Mouse (Mus musculus) frontal cortex, postnatal 36 days (tissue): ENCODE data around the gene Shroom3.

Experiments used
- DNase-seq, 2 experiments: peaks; one replicate each; pipeline ENCODE4 v3.0.0; 2022; ENCODE audit warnings: low spot score in 2 of 2

Gene Shroom3

DNA sequence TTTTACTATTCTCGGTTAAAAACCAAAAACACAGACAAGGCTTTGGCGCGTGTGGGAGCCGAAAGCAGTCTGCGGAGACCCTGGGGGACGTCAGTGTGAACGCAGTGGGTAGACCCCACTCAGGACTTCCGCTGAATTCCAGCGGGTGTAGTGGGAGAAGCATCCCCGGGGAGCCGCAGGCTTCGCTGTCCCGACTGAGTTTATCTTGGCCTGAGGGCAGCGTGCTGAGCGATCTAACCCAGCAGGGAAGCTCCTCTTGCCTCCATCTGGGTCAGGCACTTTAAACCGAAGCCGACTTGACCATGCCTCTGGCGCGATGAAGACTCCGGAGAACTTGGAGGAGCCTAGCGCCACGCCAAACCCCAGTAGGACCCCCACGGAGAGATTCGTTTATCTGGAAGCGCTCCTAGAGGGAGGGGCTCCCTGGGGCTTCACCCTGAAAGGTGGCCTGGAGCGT is at the start of gene Shroom3:
Gene Shroom3, plus strand, starts transcription at position 85 of the 457 bp plus-strand sequence.
- DNase-seq: no peak

DNA sequence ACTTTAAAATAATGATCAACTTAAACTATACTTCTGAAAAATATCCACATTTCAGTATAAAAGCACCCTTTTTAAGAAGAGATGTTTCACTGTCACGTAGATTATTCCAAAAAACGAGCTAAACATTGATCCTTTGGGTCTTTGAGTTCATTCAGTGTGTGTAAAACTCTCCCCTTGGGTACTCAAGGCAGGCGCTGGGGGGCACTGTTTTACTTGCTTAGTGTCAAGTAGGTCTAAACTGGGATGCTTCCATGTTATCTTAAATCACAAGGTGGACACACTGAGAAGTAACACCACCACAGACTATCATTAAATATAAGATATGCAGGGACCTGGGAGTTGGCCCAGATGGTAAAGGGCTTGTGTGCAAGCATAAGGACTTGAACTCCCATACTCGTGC is 49.7 kb upstream of the Shroom3 start:
- DNase-seq: no peak

DNA sequence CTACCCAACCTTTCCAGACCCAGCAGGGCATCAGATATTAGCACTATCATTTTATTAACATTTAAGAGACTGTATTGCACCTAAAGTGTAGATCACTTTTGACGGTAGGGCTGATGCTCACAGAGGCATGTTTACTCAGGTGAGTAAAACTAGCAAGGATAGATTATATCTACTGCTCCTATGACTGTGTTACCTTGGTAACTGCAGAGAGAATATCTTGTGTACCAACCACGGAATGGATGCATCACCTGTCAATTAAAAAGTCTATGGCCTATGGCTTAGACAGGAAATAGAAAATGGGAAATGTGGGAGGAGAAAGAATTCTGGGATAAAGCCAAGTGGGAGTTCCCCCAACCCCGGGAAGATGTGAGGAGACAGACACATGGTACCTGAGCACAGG is 48.3 kb upstream of the Shroom3 start:
- DNase-seq: no peak

DNA sequence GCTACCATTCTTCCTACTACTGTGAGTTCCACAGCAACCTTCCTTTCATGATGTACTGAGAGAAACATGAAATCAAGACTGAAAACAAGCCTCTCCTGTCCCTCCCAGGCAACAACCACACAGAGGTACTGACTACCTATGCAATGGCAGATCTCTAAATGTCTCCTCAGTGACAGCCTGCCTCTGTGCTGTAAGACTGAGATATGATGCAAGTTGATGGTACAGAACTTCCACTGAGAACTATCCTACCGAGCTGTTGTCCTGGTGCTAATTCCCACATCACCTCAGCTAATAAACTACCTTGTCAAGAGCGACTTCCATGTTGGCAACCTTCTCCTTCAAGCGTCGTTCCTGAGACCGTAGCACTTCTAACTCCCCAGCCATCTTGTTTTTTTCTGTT is 47.3 kb upstream of the Shroom3 start:
- DNase-seq: no peak

DNA sequence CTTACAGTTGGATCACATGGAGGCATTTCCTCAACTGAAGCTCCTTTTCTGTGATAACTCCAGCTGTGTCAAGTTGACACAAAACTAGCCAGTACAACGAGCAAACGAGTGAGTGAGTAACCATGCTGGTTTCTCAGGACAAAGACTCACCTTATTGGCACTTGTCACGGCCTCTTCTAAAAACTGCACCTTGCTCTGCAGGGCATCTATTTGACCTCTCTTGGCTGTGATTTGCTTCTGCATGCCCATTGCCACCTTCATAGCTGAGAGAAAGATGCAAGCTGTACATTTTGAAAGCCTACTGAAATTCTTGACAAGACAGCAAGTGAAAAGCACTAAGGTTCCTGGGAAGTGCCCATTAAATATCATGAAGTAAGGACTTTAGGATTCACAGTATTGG is 42.4 kb upstream of the Shroom3 start:
- DNase-seq: no peak

DNA sequence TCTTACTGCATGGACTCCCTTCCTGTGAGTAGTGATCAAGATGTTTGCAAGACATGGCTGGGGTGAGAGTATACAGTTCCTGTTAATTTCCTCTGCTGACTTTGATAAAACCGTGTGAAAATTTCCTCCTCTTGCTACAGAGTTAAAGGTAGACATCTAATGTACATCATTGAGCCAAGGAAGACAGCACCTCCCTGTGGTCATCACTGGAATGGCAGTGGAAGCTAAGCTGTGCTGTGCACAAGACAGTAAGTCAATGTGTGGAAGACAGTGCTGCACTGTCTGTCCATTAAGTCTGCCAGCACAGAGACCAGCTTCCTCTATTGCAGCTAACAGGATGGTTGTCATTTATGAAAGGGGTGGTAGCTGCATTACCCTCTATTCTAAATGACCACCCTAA is 27.0 kb upstream of the Shroom3 start:
- DNase-seq: peak; percentile 74 to 86

DNA sequence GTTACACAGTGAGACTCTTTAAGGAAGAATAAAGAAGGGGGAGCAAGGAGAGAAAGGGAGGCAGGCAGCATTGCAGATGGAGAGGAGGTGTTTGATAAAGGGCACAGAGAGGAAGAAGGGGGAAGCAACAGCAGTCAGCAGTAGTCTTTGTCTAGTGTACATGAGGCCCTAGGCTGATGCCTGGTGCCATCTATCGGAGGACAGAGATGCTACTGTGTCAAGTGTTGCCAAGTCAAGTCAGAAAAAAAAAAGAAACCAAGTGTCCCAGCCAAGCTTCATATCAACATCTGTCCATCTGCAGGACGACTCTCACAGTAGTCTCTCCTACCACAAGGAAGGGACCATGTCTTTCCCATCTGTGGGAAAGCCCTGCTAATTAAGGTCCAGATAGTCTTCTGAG is 18.9 kb upstream of the Shroom3 start:
- DNase-seq: no peak

DNA sequence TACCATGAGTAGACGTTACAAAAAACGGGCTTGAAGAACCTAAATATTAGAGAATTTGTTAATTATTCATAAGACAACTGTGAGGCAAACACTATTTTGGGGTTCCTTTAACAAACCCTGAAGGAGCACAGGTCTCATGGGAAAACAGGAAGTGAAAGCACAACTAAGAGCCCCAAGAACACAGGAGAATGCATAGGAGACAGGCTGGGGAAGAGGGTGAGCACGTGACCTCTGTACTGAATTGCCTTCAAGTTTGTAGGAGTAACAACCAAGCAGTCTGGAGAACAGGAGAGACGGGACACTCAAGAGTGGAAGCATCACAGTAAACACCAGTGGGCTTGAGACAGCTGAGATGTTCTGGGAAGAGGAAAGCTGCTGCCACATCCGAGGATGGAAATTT is 16.4 kb upstream of the Shroom3 start:
- no peak for DNase-seq

DNA sequence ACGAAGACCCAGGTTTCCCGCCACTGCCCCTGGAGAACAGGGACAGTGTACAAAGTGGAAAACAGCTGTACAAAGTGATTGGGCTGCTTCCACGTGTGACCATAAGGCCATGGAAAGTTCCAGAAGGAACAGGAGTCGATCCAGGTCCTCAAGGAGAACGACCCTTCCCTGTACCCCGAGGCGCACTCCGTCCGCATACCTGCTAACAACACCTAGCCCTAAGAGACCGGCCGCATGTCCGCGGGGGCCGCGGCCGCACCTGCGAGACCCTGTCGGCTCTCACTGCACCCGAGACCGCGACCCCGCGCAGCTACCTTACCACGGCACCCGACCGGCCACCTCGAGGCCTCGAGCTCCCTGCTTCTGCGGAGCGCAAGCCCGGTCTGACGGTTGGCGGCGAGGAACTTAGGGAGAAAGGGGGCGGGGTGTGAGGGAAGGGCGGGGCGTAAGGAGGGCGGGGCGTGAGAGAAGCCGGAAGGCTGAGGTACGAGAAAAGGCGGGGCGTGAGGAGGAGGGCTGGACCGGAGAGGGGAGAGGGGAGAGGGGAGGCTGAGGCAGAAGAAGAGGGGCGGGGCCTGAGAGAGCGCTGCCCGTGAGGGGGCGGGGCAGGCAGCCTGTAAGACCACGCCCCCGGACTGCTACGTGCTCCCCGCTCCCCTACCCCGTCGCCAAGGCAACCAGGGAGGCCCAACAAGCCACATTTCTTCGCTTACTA is 8.2 kb upstream of the Shroom3 start, which contains the start of gene Ccdc158:
Gene Ccdc158, minus strand, starts transcription at position 413 of the 715 bp plus-strand sequence.
- DNase-seq: peak; percentile 45 to 48

DNA sequence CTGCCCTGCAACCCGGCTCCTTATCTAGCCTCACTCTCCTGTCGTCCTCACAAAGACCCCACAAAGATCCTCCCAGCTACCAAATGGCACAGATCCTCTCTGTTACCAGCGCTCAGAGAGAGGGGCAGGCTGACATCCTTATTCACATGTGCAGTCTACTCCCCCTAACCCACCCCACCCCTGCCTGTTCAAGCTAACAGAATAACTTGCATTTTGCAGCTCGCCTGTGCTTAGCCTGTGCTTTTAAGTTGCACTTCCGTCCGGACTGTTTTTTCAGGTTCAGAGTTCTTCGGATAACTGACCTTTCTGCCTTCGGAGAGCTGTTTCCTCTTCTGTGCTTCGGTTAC is 7.7 kb upstream of the Shroom3 start:
- DNase-seq: no peak

DNA sequence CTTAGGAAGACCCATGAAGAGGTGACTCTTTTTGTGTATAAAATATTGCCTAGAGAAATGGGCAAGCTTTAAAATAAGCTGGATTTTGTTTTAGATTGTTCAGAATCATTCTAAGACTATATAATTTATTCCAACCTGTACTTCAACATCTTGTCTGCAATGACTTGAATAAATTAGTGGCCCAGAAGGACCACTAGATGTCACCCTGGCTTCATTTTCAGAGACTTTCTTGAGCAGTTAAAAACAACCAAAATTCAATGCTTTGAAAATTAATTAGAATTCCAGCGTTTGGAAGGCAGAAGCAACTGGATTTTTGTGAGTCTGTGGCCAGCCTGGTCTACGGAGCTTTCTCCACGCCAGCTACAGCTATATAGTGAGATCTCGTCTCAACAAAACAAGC is 3.8 kb upstream of the Shroom3 start:
- peak in 1 of 2 experiments; percentile 71 for DNase-seq

DNA sequence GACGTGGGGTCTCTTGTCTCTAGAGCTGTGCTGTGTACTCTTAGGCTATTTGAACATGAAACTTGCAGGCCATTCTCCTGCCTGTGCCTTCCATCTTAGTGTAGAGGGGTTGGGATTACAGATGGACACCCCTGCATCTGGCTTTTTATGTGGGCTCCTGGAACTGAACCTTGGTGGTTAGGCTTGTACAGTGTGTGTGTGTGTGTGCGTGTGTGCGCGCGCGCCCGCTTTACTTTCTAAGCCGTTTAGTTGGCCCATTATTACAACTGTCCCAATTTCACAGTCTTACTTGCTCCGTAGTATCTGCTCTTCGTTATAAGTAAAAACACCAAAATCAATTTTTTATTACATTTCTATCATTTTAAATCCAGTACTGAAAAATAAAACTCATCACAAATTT is 1.4 kb upstream of the Shroom3 start:
- no peak for DNase-seq

DNA sequence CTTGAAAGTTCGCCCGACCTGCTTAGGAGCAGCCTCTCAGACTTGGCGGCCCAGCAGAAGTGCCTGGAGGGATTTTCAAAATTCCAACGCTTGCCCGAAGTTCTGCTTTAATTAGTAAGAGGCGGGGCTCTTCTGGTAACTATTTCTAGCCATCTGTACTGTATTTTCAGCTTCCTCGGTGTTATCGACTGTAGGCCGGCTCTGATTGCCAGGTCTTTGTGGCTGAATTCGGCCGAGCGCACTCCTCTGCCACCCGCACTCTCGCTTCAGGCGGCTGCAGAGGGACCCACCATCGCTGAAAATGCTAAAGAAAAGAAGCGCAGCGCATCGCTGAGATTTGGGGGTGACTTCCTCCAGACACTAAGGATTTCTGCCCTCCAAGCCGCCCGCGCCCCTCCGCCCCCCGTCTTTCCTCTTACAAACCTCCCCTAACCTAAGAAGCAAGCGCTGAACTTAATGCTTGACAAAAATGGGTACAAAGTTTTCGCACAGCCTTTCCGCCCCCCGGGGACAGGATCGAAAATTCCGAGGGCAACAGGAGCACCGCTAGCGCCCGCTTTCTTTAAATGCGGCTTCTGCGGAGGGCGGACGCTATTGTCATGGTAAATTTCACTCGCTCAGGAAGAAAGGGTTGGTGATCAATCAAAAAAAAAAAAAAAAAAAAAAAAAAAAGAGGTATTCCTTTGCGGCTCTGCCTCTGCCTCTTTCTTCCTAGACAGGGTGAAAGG is 450 bp upstream of the Shroom3 start:
- no peak for DNase-seq

DNA sequence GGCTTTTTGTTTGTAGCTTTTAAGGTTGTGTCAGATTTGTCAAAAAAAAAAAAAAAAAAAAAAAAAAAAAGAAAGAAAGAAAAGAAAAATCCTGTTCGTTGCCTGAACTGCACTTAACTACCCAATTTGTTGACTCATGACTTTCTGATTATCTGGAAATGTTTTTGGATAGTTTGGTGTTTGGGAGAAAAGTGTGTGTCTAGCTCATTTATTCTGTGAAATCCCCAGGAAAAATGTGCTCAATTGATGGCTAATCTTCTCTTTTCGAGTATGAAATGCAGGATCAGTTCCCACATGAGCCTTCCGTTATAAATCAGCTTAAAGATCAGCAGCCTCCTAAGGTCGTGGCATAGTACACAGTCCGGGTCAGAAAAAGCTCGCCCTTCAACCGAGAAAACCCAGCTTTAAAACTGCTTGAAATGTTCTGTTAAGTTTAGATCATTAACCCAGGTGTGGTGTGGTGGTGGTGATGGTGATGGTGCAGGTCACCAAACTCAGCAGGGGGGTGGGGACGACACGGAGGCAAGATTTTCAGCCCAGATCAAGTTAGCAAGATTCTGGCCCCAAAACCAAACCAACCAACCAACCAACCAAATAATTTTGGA is 738 bp downstream of the Shroom3 start:
- no peak for DNase-seq

DNA sequence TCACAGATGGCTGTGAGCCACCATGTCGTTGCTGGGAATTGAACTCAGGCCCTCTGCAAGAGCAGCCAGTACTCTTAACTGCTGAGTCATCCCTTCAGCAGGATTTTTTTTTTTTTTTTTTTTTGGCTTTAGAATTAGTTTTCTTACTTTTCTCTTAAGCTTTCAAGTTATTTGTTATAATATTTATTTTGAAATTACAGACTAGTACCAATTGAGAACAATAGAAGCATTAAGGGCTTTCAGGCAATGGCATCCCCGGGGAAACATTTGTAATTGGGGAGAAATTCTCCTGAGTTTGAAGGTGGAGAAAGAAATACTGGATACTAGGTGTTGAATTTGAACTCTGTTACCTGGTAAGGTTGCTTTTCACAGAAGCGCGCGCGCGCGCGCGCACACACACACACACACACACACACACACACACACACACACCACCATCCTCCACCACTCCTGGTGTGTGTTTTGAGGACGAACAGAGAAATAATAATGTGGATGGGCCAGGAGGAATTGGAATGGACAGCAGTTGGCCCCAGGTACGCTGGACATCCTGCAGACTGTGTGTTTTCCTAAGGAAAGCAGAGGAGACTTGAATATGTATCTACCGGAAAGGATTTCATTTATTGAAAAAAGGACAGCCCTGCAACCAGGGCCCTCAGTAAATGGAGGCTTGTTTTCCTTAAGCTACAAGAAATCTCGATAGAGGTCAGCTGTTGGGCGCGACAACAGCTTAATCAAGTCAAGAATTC is 1.7 kb downstream of the Shroom3 start:
- DNase-seq: no peak

DNA sequence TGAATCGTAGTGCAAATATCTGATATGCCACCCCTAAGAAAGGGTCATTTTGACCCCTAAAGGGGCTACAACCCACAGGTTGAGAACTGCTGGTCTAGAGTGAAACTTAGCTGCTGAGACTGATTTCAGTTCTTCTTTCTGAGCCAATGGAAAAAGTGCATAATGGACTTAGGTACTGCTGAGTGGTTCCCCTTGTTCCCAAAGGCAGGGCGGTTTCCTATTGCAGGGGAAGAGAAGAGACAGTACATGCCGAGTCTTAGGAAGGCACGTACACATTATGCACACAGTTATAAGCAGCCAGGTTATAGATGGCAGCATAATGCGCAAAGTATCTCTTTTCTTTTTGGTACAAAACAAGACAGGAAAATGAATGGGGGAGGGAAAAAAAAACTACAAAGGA is 4.9 kb downstream of the Shroom3 start:
- DNase-seq: no peak

DNA sequence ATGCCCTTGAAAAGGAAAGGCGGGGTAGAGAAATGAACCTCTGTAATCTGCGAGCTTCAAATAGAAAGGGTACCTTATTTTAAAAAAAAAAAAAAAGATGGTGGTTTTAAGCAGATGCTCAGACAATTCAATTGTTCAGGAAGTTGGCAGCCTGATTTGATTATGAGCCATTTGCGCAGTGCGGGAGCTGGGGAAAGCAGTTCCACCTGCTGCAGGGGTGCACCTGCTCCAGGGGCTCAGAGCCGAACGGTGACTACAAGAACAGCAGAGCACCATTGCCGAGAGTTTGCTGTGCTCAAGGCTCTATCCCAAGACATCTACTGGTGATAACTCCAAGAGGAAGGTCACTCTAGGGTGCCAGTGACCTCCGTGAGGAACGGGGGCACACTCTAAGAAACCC is 5.3 kb downstream of the Shroom3 start:
- no peak for DNase-seq

DNA sequence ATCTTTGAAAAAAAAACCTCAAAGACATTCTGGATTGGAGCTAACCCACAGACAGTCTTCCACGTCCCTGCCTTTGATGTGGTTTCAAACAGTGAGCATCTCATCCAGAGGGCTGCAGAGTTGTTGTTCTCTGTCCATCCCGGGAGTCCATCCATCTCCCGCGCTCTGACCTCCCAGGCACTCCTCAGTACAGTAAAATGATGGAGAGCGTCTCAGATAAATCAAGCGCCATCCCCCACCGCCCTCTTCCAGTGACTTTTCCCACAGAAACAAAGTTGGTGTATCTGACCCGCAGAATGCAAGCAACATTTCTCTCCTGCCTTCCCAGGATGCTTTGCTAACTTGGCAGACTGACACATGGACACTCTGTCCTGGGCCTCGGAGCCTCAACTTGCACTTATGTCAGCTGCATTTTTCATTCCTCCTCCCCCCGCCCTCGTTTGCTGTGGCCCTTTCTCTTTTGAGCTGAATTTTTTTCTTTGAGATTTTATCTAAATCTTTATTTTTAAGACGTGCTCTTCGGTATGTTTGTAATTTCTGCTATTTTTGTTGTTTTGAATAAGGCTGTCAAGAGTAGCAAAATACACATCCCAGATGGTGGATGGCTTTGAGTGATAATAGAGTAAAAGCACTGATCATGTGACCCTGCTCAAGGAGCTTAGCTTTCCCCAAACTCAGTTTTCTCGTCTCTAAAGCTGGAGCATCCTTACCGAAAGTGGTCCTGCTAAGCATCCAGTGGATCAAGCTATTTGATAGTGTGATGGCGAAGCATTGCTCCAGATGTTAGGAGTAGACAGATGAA is 9.2 kb downstream of the Shroom3 start:
- DNase-seq: no peak

DNA sequence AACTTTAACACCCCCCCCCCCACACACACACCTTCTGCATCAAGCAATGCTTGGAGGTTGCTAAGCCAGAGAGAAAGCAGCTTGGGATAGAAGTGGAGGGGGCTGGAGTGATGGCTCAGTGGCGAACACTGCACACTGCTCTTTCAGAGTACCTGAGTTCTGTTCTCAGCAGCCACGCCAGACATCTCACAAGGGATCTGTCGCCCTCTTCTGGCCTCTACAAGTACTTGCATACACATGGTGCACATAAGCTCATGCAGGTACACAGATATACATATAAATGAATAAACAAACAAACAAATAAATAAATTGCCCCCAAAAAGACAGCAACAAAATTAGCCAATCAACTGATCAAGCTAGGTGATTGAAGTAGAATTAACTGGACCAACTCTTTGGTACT is 10.5 kb downstream of the Shroom3 start:
- no peak for DNase-seq

DNA sequence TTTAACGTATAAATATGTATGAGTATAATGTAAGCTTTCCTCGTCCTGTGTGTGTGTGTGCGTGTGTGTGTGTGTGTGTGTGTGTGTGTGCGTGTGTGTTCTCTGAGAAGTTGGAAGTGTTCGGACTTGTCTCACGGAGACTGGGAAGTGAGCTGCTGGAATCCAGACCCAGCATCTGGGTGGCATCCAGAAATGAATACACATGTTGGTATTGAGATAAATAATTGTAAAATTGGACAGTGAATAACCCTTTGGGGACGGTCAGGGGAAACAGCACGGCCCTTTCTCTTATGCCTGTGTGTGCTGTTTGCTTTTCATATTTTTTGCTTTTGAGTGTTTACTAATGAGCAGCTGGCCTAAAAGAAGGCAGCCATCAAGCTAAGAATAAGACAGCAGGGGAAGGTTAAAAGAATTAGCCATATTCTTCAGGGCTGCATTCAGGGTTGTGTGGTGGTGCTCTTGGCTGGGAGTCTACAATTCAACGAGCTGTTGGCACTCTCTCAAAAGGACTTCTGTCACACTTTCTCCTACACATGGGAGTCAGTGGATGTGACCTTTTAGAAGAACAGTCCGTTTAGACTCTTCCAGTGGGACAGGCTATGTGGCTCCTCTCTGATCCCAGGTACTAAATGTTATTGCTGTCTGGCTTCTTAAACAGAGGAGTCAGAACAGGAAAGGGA is 11.2 kb downstream of the Shroom3 start:
- DNase-seq: no peak
